Mouse (Mus musculus): ENCODE measurements around the gene Rap2b. TPM values are rescaled to one million over a fixed set of nuclear protein-coding genes. Genes with fewer than 3 reads are reported as not detected.

Rap2b gene
- 10 to 100 TPM; 33.7 to 38.0 (median 36.1) TPM for total RNA-seq (2022)

DNA sequence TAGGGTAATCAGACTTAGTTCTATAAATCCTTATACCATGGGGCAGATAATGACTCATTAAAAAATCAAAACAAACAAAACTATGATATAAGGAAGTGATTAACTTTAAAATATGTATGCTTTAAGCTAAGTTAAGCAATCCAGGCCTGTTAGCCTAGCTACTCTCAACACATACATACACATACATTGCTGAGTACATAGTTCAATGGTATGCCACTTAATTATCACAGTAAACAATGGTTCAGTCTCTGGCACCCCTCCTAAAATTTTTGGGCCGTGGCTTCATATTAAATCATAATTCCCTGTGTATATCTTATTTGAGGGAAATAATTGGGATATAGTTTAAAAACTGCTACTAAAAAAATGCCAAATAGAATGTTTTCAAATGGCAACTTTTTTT lies at the start of gene Rap2b:
TSS of gene Rap2b (plus strand) at position 301 of the 400 bp plus-strand sequence.
- no peak for DNase-seq (ENCODE audit: low spot score in 2 of 2)

- no peak for DNase-seq (ENCODE audit: low spot score in 2 of 2)
Observed at GRCm38 (mm10) chr3:61315002-61315401, 46.4 kb upstream of the Rap2b start.

DNA sequence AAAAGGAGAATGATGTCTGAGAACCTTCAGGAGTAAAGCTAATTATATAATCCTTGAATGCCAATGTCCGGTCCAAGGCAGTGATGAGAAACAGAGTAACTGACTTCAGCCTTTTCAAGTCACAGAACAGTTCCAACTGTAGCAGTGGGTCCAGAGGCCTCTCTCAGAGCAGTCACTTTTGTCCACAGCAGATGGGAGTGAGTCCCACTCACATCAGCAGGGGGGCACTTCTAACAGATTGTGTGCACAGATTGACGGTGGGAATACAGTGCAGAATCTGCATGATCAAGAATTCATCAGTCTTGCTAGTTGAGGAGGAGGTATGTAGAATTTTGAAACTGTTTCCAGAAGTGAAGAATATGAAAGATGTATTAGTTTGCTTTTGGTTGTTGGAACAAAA lies 41.4 kb upstream of the Rap2b start:
- peak in 1 of 2 experiments; percentile 44 for DNase-seq (ENCODE audit: low spot score in 2 of 2)

DNA sequence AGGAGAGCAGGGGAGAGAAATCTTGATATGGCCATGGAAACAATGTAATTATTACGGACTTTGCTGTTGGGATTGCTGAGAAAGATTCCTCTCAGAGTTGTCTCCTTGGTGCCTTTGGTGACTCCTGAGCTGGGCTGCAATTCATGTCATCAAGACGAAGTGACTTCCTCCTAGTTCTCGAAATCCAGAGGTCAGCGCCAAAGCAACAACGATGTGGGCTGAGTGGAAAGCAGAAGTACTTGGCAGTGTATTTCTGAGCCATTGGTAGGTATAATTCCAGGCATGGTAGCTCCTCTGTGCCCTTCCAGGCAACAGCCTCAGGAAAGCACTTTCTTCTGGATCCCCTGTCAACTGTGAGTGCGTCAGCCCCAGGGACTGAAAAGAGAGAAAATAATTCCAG lies 39.8 kb upstream of the Rap2b start:
- DNase-seq (ENCODE audit: low spot score in 2 of 2): no peak

- no peak for DNase-seq (ENCODE audit: low spot score in 2 of 2)
Observed at GRCm38 (mm10) chr3:61336205-61336604, 25.2 kb upstream of the Rap2b start.

DNA sequence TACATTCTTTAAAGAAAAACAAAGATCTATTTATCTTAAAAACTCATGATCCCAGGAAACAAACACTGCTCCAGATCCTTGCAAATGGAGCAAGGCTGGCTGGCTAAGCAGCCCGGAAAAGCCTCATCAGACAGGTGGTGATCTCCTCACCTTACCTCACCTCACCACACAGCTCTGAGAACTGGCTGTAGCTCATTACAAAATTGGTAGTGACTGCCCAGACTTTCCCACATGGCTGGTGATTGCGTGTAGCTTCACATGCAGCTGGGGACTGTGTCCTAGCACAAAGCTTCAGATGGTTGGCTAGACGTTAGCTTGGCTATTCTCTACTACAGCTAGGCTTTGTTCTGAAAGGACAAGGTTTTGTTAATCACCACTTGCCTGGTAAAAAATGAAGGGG lies 24.2 kb upstream of the Rap2b start:
- DNase-seq (ENCODE audit: low spot score in 2 of 2): no peak

DNA sequence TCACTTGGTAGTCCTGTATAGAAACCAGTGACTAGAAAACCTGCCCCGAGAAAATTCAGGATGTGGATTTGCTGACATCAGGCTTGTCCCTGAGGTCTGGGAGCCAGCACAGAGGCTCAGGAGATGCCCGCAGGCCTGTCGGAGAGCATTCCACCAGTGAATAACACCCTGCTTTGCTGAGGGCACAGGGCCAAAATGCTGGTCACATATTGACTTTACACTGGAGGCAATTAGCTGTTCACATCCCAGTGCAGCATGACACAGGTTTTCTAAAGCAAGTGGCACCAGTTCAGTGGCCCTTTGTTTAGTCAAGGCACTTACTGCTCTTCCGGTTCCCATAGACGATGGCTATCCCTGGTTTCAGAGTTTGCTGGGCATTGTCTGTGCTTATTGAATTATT lies 21.1 kb upstream of the Rap2b start:
- no peak for DNase-seq (ENCODE audit: low spot score in 2 of 2)

GRCm38 (mm10) chr3:61344031-61344430 lies 17.4 kb upstream of the Rap2b start:
- no peak for DNase-seq (ENCODE audit: low spot score in 2 of 2)

DNA sequence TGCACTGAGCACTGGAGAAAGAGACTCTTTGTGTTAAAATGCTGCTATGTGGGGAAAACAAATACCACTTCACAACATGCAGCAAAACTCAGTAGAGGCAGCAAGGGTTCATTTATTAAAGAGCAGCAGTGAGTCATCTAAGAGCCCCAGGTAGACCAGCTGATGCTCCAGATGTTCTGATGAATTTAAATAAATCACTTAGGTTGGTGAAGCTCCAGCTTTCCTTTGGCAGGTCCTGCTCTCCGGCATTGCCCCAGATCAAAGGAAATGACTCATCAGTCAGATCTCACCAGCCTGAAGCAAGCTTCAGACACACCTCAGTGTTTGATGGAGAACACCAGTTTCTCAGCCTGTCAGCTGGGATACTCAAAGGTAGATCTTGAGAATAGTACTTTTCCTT lies 15.8 kb upstream of the Rap2b start:
- DNase-seq (ENCODE audit: low spot score in 2 of 2): no peak

GRCm38 (mm10) chr3:61348036-61348614 lies 13.3 kb upstream of the Rap2b start:
- no peak for DNase-seq (ENCODE audit: low spot score in 2 of 2)

GRCm38 (mm10) chr3:61349433-61349832 lies 12.0 kb upstream of the Rap2b start:
- no peak for DNase-seq (ENCODE audit: low spot score in 2 of 2)

DNA sequence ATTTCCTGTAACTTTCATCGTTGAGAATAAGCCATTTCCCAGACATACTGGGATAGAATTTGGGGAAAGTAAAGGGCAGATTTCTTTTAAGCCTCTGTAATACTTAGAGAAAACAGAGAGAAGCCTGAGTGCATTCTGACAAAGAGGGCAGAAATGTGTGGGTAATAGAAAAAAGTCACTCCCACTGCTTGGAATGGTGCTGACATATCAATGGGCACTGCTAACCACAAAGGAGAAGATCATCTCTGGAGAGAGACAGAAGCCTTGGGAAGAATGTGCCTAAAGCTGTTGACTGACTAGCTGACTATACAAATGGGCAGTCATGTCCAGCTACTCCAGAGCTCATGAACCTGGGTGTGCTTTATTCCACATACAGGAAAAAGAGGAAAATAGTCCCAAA lies 6.0 kb upstream of the Rap2b start:
- no peak for DNase-seq (ENCODE audit: low spot score in 2 of 2)

DNA sequence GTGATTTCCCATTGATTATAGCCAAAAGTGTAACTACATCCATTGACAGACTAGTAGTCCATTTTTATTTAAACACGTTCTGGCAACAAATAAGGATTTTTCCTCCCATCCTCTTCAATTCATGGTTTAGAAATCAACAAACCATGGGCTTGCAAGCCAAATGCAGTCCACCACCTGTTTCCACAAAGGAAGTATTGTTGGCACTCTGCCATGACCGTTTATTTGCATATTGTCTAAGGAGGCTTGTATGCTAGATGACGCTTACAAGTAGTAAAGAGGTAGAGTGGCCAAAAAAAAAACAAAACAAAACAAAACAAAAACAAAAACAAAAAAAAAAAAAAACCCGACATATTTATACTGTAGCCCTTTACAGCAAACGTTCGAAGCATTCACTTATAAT lies 3.3 kb upstream of the Rap2b start:
- DNase-seq (ENCODE audit: low spot score in 2 of 2): no peak

GRCm38 (mm10) chr3:61358756-61359293 lies 2.6 kb upstream of the Rap2b start:
- DNase-seq (ENCODE audit: low spot score in 2 of 2): no peak

- peak in 1 of 2 experiments; percentile 43 for DNase-seq (ENCODE audit: low spot score in 2 of 2)
Observed at GRCm38 (mm10) chr3:61362821-61363160, 1.4 kb downstream of the Rap2b start.

DNA sequence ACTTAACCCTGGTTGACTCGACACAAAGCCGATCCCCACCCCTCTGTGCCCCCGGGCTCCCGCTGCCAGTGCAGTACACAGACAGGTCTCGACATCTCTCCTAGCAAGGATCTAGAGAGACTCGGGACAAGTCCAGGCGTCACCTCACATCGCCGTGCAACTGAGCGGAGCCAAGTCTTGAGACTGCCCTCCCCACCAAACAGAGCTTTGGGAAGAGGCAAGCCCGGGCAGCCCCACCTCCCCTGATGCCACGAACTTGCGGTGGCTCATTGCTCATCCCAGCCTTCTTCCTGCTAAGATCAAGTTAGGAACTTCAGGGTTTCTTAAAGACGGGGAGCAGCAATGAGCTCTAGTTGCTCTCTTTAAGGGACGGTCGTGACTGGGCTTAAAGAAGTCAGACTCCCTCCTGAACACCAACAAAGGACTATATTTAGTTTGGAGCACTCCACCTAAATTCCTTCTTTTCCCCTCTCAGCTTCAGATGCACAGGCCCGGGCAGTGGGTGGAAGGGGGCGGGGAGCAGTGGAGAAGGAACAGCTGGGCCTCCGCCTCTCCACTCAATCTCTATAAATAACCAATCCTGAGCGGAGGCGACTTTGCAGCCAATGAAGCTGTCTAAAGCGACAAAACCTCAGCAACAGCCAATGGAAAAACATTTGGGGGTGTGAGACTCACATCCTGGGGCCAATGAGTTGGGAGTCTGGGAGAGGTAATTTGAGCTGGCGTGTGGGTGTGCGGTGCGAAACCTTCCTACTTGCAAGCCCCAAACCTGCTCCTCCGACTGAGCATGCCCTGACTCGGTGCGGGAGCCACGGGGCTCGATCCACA lies 1.9 kb downstream of the Rap2b start:
- peak; percentile 72 to 99 for DNase-seq (ENCODE audit: low spot score in 2 of 2)

GRCm38 (mm10) chr3:61363989-61364660 lies 2.7 kb downstream of the Rap2b start:
- DNase-seq (ENCODE audit: low spot score in 2 of 2): peak; percentile 87 to 92

DNA sequence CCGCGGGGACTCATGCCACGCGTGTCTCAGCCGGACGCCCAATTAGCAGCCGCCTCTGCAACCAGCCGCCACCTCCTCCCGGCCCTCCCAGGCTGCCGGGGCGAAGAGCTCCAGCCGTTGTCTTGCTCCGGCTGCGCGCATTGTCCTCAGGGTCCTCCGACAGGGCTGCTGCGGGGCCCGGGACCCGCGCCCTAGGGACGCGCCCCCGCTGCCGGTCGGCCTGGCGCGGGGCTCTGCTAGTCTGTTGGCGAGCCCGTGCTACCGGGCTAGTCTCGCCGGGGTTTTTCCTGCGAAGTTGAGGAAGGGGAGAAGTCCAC lies 3.2 kb downstream of the Rap2b start:
- no peak for DNase-seq (ENCODE audit: low spot score in 2 of 2)

DNA sequence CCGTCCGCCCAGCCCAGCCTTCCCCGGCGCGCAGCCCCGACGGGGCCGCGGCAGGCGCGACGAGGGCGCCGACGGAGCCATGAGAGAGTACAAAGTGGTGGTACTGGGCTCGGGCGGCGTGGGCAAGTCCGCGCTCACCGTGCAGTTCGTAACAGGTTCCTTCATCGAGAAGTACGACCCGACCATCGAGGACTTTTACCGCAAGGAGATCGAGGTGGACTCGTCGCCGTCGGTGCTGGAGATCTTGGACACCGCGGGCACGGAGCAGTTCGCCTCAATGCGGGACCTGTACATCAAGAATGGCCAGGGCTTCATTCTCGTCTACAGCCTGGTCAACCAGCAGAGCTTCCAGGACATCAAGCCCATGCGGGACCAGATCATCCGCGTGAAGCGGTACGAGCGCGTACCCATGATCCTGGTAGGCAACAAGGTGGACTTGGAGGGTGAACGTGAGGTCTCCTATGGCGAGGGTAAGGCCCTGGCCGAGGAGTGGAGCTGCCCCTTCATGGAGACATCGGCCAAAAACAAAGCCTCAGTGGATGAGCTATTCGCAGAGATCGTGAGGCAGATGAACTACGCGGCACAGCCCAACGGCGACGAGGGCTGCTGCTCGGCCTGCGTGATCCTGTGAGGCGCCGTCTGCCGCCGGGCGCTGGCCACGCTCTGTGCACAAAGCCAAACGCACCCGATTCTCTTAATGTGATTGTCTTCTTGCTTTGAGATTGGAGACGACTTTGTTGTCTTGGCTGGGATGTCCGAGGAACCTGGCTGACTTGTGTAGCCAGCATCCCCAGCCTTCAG lies 3.7 kb downstream of the Rap2b start:
- peak; percentile 41 to 45 for DNase-seq (ENCODE audit: low spot score in 2 of 2)

DNA sequence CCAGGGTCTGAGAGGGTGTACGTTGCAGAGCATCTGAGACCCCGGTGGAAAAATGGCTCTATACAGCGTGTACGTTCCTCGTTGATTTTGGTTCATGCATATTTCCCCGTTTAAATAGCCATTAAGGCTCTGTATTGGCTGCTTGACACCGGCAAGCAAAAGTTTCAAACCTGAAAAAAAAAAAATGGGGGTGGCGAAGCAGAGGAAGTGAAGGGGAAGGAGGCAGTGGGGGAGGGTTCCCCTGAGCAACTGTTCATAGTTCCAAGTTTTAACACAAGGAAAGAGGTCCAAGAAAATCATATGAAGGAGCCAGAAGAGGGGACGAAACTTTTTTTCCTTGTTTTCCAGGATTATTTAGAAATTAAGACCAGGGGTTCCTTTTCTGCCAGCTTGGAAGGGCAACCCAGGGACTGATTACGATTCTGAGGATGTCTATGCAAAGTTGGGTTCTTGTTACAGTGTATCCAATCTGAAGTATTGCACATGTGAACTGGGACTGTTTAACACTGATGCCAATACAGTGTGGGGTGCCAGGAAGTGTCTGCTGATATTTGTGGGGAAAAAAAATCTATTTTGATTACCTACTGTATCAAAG lies 4.4 kb downstream of the Rap2b start, which contains the start of gene B430305J03Rik:
TSS of gene B430305J03Rik (minus strand) at position 173 of the 595 bp plus-strand sequence.
- no peak for DNase-seq (ENCODE audit: low spot score in 2 of 2)

- no peak for DNase-seq (ENCODE audit: low spot score in 2 of 2)
Observed at GRCm38 (mm10) chr3:61368446-61368845, 7.0 kb downstream of the Rap2b start.

All from left cerebral cortex, adult 8-10 months (tissue).